Mouse (Mus musculus) c-Kit-negative CD71-positive TER-119-positive erythroid progenitor cells, embryonic 14.5 days (primary cell): Measurements from ENCODE around the gene Pth2.
"Not testable (repeated sequence)": the region's sequence is repeated elsewhere in the genome, so short reads cannot be mapped to it uniquely, and the experiment has no call there.

Source experiments
- DNase-seq: peaks from one replicate; pipeline ENCODE4 v3.0.0-alpha.2; 2013; ENCODE audit warnings: low read depth, low spot score

The Pth2 gene

GRCm38 (mm10) chr7:45173772-45174171, 7.0 kb upstream of the Pth2 start:
- DNase-seq = not testable (repeated sequence)

GRCm38 (mm10) chr7:45174567-45175280, 6.1 kb upstream of the Pth2 start:
- DNase-seq = no peak

DNA sequence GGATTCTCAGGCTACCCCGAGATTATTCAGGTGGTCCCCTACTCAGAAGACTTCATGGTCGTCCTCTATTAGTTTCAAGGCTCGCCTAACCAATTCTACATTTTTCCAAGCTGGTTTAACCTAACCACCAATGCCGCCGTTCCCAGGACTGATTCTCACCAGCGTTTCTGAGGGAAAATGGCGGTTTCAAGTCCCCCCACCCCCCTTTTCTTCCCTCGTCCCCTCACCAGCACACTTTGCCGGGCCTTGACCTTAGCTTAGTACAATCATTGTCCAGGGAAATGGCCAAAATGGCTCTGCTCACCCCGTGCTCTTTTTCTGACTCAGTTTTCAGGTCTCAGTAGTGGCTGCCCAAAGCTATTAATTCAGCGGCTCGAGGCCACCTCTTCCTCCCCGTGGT, 5.4 kb upstream of the Pth2 start:
- DNase-seq = no peak

DNA sequence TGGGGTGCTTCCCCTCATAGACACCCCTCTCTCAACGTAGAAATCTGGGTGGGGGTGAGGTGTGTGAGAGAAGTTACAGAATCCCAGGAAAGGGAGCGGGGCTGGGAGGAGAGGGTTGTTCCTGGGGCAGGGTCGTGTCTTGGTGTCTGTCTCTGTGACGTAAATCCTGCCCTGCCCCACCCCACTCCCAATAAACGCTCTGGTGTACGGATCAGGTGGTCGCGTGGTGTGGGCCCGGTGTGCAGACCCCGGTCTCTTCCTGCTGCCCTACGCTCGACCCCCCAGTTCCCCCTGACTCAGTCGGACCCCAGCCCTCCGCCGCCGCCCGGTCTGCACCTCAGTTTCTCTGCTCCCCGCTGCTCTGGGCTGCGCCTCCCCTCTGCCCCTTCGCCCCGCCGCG, 4.9 kb upstream of the Pth2 start:
- DNase-seq = no peak

- DNase-seq = no peak
Measured at GRCm38 (mm10) chr7:45176356-45176755, 4.4 kb upstream of the Pth2 start.

GRCm38 (mm10) chr7:45178550-45178949, 2.2 kb upstream of the Pth2 start:
- DNase-seq = no peak

DNA sequence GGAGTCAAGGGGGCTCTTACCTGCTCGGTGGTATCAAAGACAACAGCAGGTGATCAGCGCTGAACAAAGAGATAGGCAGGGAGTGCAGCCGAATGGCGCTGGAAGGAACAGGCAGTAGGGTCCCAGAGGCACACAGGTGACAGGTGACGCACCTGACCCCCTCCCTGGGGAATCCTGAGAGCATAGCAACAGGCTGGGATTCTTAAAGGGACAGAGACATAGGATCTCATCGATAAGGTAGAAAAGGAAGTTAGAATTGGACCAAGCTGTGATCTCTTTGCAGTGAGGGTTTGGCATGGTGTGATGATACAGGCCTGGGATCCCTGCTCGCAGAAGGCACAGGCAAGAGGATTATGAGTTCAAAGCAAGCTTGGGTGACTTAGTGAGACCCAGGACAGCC, 1.3 kb upstream of the Pth2 start, which contains the start of gene Gfy:
TSS of gene Gfy (minus strand) at position 101 of the 400 bp plus-strand sequence.
- DNase-seq = no peak

DNA sequence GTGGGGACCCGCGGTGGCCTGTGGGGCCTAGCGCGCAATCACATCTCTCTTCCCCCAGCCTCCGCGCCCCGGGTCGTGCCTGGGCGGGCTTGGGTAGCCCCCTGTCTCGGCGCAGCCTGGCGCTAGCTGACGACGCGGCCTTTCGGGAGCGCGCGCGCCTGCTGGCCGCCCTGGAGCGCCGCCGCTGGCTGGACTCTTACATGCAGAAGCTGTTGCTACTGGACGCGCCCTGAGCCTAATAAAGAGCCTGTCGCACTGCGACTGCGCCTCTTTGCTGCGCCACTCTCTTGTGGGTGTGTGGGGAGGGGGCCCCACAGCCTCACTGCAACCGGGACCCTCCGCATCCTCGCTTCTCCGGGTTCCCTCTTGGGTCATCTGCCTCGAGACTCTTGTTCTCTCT, 745 bp downstream of the Pth2 start:
- DNase-seq = no peak

DNA sequence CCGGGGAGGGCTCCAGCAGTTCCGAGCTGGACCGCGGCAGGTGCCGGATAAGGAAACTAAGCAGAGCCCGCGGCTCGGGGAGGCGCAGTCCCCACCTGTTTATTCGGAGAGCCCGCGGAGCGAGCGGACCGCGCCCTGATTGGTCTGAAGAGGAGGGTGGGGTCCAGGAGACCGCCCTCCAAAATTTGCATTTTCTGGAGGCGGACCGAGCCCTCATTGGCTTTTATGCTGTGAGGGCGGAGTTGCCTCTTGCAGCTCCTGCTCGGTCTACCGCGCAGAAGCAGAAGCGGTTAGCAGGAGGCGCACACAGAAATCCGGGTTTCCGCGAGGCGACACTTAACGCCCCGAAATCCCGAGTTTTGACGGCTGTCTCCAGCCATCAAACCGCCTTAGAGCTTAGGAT, 1.4 kb downstream of the Pth2 start:
- peak; percentile 71 for DNase-seq

- DNase-seq = no peak
Measured at GRCm38 (mm10) chr7:45182606-45183005, 1.8 kb downstream of the Pth2 start.

DNA sequence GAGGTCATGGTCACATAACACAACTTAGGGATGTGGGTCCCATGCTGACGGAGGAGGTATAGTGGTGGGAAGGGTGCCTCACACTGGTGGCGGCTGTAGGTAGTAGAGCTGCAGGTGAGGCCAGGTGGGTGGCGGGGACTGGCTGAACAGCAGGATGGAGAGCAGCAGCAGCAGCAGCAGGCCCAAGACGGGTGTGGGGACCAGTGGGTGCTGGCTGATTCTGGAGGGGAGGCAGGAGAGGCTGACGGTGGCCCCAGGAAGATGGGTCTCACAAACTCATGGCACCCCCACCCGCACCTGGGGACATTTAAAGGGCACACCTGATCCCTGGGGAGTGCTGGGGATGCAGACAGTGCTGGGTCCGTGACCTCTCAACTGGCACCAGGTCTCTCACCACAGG, 2.9 kb downstream of the Pth2 start:
- DNase-seq = no peak

DNA sequence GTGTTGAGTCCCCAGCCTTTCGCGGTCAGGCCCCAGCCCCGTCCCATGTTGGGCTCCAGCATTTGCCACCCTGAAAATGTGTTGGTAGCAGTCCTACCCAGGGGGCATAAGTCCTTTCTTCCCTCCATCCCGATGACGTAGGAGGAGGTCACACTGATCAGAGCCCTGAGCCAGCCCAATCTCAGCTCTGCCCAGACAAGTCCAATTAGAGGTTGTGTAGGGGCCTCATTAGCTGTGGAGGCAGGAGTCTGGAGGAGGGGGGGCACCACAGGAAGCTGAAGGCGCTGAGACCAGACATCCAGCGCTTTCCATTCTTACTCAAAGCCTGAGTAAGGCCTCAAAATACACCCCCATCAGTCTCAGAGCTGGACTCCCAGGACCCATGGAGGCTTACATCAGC, 5.1 kb downstream of the Pth2 start:
- no peak for DNase-seq

DNA sequence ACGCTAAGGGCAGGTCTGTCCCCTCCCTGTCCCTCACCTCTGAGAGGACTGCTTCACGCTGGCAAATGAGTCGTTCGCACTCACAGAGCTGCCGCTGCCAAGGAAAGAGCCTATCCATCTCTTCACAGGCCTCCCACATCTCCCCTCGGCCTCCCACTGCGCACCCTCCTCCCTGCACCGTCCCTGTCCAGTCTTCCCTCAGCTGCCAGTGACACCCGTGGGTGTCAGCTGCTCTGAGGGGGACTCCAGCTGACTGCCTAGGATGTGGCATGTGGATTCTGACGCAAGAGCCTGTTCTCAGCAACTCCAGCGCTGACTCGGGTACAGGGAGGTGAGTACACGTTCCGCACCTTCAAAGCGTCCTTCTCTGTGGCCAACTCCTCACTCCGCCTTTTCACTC, 8.8 kb downstream of the Pth2 start:
- no peak for DNase-seq

- DNase-seq = no peak
Measured at GRCm38 (mm10) chr7:45190186-45190585, 9.4 kb downstream of the Pth2 start.

DNA sequence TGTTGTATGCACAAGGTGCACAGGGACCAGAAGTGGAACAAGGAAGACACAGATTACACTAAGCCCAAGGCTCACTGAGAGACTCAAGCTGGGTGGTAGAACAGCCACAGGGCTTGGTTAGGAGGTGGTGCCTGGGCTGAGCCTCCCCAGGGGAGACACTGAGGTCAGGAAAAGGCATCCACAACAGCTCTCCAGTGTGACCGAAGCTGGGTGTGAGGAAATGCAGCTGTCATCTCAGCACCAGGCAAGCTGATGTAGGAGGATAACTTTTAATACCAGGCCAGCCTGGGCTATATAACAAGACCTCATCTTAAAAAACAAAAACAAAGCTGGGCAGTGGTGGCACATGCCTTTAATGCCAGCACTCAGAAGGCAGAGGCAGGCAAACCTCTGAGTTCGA, 10.4 kb downstream of the Pth2 start:
- DNase-seq = no peak

DNA sequence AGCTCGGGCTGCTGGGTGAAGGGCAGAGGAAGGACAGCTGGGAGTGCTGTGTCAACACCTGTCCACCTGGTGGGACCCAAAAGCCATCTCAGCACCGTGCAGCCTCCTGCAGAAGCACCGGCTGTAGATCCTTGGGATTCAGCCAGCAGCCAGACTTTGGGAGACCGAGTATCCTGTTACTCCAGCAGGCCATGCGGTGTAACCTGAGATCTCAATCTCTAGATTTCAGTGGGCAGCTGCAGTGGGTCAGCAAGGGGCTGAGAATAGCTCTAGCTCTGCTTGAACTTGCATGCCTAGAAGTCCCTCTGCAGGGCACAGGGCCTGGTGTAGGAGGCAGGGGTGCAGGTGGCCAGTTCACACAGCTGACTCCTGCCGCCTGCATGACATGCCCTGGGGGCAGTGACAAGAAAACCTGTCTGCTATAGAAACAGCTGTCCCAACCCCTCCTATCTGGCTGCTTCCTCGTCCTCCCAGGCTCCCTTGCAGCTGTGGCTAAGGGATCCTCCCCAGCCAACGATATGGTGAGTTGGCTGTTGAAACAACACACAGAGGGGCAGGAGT, 11.1 kb downstream of the Pth2 start:
- no peak for DNase-seq

DNA sequence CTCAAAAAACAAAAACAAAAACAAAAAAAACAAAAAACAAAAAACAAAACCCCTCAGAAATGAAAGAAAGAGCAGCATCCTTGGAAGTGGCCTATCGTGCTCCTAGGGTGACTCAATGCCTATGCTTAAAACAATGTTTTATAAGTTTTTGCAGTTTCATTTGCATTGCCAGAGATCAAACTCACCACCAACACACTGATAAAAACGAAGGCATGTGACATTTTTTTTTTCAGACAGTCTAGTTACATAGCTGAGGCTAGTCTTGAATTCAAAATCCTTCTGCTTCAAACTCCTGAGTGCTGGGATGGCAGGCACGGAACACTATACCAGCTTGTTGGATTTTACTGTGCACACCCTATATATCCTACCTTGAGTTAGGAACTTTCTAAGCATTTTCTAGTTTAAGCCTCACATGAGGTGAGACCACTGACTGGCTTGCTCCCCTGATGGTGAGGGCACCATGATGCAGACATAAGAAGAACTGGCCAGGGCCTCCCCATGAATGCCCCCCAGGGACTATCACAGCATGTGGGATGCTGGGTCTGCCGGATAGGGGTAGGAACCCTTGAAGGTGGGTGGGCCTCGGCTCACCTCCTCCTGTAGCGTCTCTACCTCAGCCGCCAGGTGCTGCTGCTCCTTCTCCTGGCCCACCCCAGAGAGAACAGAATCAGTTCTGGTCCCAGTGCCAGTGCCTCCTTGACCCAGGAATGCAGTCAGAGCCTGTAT, 12.0 kb downstream of the Pth2 start:
- DNase-seq = no peak

GRCm38 (mm10) chr7:45193406-45193805, 12.6 kb downstream of the Pth2 start:
- no peak for DNase-seq

GRCm38 (mm10) chr7:45193871-45194785, 13.3 kb downstream of the Pth2 start:
- no peak for DNase-seq

- no peak for DNase-seq
Measured at GRCm38 (mm10) chr7:45195341-45196175, 14.8 kb downstream of the Pth2 start.

- no peak for DNase-seq
Measured at GRCm38 (mm10) chr7:45196176-45196535, 15.4 kb downstream of the Pth2 start.
